Mouse (Mus musculus) neural tube, embryonic 10.5 days (tissue): ENCODE data around the gene Tmpo.

Experiments used
- DNase-seq: peaks from one replicate; pipeline ENCODE4 v3.0.0-alpha.2; 2017; ENCODE audit warnings: low spot score; ENCODE audit errors: extremely low spot score

The Tmpo gene

DNA sequence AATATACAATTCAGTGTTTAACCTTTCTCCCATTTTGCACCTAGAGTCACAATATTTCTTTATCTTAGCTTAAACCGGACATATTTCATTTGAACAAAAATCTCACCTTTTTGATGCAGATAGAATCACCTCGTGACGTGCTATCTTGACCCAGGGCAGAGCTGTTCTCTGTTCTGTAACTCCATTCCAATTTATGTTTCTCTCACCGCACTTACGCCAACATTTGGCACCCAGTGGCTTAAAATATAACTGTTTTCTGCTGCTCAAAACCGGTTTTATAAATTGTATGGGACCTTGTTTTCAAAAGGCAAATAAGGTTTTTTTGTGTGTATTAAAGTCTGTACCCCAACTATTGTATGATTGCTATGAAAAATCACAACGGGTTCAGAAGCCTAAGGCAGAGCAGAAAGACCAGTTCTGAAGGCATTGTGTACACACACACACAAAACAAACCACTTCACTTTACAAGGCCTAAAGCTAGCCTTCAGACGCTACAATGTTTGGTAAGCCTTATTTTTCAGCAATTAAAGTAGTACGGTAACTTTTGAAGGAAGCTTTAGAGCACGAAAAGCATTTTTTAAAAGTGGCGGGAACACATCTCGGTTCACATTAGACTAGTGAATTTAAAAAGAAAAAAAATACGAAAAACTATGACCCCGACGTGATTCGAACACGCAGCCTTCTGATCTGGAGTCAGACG lies at the start of gene Tmpo:
TSS of gene Tmpo (minus strand) at position 555 of the 700 bp plus-strand sequence.
- DNase-seq, result no peak

DNA sequence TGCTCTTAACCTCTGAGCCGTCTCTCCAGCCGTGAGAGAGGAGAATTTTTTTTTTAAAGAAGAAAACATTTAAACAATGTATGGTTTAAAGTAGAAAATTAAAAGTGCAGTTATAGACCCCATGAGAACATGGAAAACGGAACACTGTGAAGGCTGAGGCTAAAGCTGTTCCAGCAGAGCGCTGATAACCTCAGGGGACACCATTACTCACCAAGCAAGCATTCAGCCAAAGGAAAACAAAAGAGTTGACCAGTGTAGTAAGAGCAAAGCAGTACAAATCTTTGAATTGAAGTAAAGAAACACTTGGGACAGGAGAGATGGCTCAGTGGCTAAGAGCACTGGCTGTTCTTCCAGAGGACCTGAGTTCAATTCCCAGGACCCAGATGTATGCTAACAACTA lies 49.3 kb upstream of the Tmpo start:
- DNase-seq, result no peak

DNA sequence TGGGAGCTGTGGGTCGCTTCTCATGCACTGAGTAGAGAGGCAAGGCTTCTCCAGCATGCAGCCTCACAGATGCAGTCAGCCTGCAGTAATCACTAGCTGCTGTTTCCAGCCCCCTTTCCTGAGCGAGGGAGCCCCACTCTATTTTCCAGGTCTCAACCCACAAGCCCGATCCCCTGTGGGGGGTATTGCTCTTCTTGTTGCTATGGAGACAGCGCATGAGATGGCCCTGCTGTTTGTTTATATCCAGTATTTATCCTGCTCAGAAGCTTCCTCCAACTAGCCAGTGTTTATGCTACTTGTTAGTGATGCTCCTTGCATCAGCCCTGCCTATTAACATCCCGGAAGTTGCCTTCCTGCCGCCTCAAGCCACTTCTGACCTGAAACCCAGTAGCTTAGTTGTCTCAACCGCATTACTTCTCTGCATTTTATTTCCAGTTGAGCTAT lies 48.4 kb upstream of the Tmpo start:
- peak; percentile 48 for DNase-seq

DNA sequence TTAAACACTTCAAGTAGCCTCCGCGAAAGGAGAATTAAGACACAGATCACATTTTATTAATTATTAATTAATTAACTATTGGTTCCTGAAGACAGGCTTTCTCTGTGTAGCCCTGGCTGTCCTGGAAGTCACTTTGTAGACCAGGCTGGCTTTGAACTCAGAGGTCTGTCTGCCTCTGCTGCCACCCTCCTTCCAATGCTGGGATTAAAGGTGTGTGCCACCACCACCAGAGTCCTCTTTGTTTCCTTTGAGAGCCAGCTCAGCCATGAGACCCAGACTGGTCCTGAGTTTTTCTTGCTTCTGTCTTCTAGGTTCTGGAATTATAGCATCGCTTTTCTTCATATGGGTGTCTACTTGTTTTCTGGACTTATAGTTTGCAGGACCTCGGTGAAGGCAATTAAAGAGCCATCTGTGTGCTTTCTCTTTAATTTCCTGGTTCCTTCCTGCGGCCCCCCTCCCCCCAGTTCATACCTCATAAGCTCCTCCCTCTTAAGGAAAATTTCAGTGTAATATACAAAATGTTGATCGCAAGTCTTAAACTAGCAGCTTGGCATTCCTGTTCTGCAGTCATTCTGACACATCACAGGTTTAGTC lies 47.9 kb upstream of the Tmpo start:
- no peak for DNase-seq

DNA sequence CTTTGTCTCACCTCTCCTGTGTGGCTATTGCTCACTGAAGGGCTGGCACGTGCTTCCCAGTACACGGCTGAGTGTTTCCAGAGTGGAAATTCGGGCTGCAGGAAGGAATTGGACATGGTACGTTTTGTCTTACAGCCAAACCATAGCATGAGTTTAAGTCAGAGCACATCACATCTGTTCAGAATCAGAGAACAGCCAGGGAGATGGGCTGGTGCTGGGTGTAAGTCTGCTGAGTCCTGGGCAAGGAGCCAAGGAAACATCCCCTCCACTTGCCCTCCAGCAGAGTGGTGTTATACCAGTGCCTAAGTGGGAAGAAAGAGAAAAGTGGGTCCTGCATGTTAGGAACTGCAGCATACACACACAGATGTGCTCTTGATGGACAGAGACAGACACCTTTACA lies 45.9 kb upstream of the Tmpo start:
- no peak for DNase-seq

DNA sequence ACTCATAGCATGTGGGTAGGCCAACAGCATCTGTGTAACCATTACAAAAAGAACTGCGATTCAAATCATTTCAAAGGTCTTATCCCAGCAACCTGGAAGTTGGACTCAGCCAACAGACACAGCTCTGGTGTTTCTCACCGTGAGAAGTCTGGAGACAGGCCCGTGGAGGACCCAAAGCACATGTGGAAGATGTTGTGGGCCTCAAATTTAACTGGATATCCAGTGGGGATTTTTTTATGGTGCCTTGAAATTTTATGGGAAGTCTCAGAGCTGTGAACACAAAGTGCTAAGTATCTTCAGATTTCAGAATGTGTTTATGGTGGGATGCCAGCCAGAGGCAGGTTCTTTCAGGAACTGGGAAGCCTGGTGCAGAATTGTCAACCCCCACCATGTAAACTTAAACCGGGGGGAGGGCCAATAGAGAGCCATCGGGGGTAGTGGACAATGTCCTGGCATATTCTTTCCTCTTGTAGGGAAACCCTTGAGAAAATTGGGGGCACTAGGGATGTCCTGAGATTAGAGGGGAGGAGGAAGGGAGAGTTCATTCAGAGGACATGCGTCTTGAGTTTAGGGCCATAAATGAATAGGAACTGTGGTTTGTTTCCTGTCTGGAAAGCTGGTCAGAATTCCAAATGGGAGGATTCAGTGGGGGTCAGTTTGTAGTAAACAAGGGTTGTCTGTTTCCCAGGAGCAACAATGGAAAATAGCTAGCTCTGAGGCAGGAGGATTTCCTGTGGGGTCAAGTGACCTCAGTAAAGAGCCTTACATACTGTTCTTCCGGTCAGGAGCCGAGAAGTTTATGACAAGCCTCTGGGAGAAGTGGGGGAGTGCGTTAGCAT lies 41.5 kb upstream of the Tmpo start:
- DNase-seq, result no peak

DNA sequence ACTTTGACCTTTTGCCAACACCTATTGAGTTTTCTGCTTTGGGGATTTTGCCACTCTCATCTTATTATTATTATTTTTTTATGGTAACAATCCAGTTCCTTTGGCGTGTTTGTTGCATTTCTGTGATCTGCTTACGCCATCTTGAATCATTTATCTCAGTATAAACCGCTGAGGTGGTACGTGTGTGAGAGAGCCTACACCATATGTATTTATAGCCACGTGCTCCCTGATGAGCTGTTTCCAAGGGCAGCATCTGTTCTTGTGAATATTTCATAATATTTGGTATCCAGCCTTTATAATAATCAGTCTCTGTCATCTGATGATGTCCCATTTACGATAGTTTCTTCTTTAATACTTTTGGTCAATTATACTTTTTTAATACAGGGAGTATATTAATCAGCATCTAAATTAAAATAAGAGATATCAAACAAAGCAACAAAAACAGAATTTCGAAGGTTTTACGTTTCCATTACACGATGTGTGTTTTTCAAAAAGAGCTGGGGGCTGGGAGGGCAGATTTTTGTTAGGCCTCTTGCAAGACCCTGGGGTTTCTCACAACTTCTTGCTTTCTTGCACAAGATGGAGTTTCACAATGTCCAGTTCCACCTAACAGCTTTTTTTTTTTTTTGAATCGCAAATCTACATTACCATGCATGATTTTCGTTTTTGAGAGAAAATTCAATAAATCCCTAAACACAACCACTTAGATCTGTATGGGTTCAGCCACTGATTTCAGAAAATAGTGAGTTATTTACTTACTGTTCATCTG lies 28.0 kb upstream of the Tmpo start:
- DNase-seq, result no peak

DNA sequence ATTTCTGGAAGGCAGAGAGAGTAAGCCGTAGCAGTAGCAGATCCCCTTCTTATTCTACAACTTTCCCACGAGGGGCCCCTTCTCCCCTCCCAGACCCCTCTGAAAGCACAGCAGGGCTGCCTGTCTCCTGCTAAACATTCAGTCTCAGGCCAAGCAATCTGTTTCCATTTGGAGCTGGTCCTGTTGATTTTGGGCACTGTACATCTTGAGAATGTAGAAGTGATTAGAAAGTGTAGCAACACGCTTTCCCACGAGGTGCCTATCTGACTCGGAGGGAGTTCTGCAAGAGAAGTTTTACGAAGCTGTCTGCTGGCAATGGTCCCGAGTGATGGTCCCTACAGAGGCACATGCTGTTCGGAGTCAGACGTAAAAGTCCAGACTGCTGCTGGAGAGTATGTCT lies 27.3 kb upstream of the Tmpo start:
- DNase-seq, result no peak

DNA sequence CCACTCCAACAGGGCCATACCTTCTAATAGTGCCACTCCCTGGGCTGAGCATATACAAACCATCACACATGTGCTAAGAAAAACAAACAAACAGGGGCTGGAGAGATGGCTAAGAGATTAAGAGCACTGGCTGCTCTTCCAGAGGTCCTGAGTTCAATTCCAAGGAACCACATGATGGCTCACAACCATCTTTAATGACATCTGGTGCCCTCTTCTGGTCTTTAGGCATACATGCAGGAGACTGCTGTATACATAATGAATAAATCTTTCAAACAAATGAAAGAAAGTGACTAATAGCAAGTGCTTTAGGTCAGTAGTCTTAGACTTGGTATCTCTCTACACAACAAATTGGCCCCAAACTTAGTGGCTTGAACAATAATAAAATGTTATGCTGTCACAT lies 26.2 kb upstream of the Tmpo start:
- DNase-seq, result no peak

DNA sequence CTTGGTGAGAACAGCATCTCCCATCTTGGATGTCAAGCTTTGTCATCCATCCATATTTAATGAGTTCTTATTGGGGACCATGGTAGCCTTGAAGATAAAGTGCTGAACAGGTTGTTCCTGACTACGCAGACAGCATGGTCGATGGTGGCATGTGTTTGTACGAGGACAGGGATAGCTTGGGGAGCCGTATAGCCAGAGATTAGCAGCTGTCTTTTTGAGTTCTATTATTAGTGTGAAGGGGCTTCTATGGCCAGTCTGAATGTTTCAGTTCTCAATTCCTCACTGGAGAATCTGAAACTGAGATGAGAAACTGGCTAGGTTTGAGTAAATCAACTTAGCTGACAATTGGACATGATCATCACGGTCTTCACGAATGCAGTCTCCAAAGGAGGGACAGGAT lies 24.5 kb upstream of the Tmpo start:
- no peak for DNase-seq

DNA sequence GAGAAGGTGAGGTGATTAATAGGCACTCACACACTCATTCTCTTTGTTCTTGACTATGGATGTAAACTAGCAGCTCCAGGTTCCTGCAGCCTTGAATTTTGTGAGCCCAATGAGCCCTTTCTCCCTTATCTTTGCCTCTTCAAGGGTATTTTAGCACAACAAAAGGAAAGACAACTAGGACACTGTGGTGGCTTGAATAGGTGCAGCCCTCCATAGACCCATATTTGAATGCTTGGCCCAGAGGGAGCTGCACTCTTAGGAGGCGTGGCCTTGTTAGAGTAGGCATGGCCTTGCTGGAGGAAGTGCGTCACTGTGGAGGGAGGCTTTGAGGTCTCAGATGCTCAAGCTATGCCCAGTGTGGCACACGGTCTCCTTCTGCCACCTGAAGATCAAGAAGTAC lies 19.5 kb upstream of the Tmpo start:
- no peak for DNase-seq

DNA sequence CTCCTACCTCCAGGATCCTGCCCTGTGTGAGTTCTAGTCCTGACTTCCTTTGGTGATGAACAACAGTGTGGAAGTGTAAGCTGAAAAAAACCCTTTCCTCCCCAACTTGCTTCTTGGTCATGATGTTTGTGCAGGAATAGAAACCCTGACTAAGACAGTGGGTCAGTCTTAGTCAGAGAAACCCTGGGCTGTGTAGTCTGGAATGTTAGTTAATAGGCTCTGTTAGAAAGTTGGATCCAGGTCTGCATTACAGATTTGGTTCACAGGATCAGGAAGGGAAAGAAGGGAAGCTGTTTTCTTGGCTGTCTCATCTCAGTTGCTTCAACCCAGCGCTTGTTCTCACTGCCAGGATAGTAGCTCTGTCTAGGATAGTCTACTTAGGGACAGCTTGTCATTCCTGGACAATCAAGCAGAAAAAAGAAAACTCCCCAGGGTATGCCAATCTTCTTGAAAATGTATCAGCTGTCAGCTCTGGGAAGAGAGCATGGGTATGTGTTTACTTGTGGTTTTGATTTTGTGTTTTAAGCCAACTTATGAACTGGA lies 18.2 kb upstream of the Tmpo start:
- DNase-seq, result no peak

DNA sequence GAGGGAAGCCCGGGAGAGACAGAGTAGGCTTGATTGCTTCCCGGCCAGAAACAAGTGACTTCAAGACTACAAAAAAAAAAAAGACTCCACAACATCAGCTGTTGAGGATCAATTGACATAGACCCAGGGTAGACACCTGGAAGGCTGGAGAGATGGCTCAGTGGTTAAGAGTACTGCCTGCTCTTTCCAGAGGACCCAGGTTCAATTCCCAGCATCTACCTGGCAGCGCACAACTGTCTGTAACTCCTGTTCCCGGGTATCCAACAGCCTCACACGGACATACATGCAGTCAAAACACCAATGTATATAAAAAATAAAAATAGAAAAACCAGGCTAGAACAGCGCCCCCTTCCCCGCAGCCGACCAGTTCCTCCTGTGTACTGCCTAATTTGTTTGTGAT lies 16.6 kb upstream of the Tmpo start:
- no peak for DNase-seq

DNA sequence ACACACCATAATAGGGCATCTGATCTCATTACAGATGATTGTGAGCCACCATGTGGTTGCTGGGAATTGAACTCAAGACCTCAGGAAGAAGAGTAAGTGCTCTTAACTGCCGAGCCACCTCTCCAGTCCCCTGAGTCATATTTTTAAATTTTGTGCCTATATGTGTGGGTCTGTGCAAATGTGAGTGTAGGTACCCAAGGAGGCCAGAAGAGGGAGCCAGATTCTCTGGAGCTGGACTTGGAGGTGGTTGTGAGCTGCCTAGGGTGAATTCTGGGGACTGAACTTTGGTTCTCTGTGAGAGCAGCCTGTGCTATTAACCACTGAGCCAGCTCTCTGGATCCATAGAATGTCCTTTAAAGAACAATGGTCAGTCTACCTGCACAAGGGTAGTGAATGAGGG lies 15.7 kb upstream of the Tmpo start:
- no peak for DNase-seq

DNA sequence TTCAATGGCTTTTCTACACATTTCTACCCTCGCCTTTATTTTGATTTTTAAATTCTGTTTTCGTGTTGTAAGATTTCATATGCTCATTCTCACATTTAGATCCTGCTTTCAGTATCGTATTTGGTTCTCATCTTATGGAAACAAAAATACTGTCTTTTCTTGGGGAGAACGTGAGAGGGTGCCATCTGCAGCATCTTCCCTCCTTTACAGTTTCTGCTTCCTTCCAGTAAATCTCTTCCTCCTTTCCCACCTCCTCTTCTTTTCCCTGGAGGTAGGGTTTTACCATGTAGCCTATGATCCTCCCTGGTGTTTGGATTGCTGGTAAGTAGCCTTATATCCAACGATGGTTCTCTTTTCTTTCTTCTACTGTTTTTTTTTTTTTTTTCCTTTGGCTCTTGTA lies 14.6 kb upstream of the Tmpo start:
- DNase-seq, result no peak

DNA sequence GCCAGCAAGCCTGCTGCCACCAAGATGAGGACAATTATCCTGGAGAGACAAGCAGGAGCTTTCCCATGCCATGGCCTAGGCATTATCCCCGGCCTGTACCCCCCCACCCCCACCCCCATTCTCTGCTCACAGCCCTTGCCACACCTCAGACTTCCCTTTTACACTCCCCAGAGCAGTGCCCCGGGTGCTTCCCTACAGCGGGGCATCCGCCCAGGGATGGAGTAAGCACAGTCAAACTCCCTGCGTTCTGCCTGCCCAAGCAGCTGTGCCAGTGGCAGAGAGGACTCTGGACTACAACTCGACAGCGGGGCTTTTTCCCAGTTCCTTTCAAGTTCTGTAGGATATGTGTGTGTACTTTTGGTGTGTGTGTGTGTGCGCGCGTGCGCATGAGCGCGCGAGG lies 14.0 kb upstream of the Tmpo start:
- DNase-seq, result no peak

DNA sequence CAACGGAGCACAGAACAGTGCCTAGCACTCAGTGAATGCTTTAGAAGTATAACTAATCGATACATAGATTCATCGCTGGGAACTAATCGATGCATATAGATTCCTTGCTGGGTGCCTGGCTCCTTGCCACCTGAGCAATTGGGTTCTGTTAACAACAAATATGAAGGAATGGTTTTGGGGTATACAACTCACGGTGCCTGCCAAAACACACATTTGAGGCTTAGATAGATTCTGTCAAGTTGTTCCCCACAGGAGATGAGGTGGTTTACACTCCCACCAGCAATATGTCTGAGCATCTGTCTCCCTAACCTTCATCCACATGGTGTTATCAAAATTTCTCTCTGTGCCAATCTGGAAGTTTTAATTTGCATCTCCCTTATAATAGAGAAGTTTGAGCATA lies 10.7 kb upstream of the Tmpo start:
- no peak for DNase-seq

DNA sequence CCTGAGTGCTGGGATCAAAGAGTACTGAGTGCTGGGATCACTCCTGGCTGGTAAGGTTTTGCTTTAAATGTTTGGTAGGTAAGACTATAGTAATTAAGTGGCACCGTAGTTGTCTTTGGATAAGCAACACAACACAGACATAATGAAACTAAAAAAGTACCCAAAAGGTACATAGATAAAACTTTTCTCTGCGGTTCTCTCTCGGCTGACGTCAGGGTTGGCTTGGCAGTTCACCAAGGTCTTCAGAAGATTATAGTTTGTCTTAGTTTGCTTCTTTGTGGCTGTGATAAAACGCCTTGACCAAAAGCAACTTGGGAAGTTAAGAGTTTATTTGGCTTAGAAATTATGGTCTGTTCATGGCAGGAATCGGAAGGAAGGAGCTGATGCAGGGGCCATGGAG lies 8.4 kb upstream of the Tmpo start:
- DNase-seq, result no peak

DNA sequence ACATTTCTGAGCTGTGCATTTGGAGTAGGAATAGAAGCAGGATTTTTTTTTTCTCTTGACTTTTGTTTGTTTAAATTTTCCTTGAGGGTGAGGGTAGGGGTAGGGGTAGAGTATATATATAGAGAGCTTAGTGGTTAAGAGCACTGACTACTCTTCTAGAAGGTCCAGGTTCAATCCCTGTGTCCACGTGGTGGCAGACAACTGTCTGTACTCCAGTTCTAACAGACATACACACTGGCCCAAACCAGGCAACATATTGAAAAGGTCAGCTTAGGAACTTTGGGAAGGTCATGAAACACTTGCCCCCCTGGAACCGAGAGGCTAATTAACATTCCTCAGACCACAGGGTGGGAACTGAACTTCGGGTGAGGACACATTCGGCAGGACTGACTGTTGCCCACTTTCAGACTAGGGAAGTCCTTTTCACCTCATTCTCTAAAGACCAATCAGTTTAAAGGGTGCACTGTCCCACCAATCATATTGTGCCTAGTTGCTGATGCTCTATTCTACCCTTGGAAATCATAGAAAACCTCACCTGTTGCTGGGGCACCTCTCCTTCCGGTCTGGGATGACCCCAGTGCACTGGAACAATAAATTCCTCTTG lies 7.7 kb upstream of the Tmpo start:
- DNase-seq, result no peak

DNA sequence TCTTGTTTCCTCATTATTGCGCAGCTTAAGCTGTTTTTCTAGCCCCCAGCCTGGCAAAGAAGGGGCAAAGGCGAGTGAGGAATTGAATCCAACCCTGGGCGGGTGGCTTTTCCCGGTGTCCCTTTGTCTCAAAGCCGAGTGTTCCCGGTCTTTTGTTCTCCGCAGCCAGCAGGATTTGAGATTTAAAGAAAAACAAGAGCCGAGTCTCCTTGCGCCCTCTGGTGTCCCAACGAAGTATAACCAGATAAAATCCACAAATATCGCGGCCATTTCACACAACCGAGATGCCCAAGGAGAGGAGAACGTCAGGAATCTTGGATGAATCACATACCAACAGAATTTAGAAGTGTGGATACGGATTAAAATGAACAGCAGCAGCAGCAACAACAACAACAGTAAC lies 6.8 kb upstream of the Tmpo start:
- peak; percentile 89 for DNase-seq

DNA sequence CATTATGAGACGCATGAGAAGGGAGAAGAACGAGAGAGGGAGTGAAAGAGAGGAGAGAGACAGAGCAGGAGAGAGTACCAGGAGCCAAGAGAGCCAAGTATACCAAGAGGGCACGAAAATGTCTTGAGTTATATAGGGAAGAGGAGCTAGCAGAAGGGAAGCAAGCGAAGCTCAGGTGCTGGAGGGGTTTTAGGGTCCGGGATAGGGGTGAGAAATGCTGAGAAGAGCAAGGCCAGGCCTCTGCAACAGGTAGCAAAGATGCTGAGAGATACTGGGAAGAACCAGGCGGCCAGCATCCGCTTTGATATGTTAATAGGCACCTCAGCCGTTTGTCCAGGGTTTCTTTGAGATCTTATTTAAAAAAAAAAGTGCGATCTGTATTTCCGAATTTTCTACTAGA lies 6.2 kb upstream of the Tmpo start:
- DNase-seq, result peak; percentile 47
